Mouse (Mus musculus): ENCODE results near the gene Slc13a3.

Slc13a3 gene

DNA sequence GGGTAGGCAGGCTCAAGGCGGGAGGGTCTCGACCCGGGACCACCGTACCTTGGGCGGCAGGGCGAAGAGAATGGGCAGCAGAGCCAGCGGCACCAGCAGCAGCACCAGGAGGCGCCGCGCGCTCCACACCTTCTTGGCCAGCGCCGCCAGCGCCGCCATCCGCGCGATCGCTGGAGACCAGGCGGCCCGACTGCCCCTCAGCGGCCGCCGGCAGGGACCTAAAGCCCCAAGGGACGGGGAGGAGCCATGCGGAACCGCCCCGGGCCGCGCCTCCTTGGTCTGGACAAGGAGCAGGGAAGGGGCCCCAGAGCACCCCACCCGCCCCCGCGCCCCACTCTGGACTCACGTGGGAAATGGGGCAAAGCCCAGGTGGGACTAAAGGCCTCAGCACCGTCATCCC lies at the start of gene Slc13a3:
TSS of gene Slc13a3 (minus strand) at position 228 of the 400 bp plus-strand sequence.
- ChIA-PET POLR2A (interaction anchor here in 2 of 4 experiments (0.6 to 0.7 kb wide), 3 partner anchors 21 to 352 kb away, joined by 4 to 6 read pairs (median 5); no protein-coding TSS in a partner anchor), CTCF (interaction anchor here in 2 of 4 experiments (1.4 to 1.7 kb wide), 1 partner anchor 14 kb away, joined by 4 to 5 read pairs; no protein-coding TSS in a partner anchor)

DNA sequence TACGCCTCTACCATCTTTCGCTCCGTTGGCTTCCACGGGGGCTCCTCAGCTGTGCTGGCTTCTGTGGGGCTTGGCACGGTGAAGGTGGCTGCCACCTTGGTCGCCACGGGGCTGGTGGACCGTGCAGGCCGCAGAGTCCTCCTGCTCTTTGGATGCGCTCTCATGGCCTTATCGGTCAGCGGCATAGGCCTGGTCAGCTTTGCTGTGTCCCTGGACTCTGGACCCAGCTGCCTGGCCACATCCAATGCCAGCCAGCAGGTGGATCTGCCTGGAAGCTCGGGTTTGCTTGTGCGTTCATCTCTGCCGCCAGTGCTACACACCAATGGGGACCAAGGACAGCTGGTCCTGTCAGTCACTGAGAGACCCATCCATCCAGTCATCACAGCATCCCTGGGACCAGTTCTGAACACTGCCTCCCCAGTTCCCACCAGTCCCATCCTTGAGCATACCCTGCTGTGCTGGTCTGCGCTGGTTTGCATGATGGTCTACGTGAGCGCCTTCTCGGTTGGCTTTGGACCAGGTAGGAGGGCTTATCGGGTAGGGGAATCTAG lies 42.2 kb upstream of the Slc13a3 start:
- CTCF ChIA-PET: no interaction called here

DNA sequence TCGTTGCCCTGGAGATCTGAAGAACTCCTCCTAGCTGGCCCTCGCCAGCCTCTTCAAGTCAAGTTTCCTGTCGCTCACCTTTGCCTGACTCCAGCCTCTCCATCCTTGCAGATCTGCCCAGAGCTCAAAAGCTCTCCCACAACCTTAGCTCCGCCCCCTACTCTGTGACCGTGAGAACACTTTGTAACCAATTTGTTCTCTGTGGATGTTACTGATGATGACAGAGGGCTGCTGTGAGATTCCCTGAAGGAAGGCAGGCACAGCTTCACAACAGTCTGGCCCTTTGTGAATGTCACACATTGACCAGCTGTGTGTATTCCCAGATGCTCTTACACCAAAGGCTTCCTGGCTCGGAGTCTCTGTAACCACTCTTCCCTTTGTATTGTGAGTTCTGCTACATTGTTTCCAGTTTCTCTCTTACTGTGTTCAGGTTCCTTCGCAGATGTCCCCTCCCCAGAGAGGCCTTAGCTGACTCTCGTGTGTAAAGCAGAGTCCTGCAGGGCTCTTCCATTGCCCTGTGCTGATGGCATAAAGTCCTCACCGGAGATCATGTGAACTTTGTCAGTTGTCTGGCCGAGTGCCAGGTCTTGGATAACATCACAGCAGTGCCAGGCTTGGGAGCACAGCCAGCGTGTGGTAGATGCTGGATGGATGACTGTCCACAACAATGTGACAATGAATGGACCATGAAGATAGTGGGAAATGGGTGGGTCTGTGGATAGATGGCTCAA lies 40.0 kb upstream of the Slc13a3 start:
- POLR2A ChIA-PET: no interaction called here

More for the DNA sequence above, 42.2 kb upstream of the Slc13a3 start:
- POLR2A ChIA-PET: no interaction called here

DNA sequence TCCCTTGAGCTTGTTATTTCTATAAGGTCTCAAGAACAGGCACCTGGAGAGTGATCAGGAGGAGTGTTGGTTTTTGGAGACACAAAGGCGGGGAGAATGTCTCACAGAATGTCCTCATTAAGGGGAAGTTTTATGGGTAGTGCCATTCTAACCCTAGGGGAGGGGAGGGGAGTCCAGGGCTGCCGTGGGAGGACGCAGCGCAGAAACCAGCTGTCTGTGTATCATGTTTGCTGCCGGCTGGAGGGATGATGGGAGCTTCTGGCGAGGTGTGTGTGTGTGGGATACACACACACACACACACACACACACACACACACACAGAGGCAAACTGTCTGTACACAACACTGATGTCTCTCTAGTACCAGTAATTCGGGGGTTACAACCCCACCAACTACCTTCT lies 39.4 kb upstream of the Slc13a3 start:
- ChIA-PET POLR2A (interaction anchor here in 1 of 4 experiments (0.6 kb wide), 1 partner anchor 175 kb away, joined by 3 read pairs; no protein-coding TSS in a partner anchor), CTCF (interaction anchor here in 2 of 4 experiments (0.7 to 1.0 kb wide), 2 partner anchors 17 to 274 kb away, joined by 3 to 4 read pairs; no protein-coding TSS in a partner anchor)

More for the DNA sequence above, 40.0 kb upstream of the Slc13a3 start:
- CTCF ChIA-PET: interaction anchor here in 2 of 4 experiments (0.6 to 1.0 kb wide), 3 partner anchors 16 to 274 kb away, joined by 3 to 4 read pairs (median 3); no protein-coding TSS in a partner anchor

DNA sequence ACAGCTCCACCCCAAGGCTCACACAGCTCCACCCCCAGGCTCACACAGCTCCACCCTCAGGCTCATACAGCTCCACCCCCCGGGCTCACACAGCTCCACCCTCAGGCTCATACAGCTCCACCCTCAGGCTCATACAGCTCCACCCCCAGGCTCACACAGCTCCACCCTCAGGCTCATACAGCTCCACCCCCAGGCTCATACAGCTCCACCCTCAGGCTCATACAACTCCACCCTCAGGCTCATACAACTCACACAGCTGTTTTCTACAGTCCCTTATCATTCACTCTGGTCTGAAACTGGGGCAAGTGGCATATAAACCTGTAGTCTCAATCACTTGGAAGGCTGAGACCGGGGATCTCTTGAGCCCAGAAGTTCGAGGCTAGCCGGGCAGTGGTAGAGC lies 38.5 kb upstream of the Slc13a3 start:
- CTCF ChIA-PET: interaction anchor here in 1 of 4 experiments (0.8 to 1.2 kb wide), 5 partner anchors 10 to 275 kb away, joined by 3 to 4 read pairs (median 3); no protein-coding TSS in a partner anchor
- POLR2A ChIA-PET: interaction anchor here in 2 of 4 experiments (0.7 to 1.1 kb wide), 4 partner anchors 297 to 1202 kb away, joined by 3 to 5 read pairs (median 4); partner anchors contain the start of gene Prex1 (in 1 of the 2)

DNA sequence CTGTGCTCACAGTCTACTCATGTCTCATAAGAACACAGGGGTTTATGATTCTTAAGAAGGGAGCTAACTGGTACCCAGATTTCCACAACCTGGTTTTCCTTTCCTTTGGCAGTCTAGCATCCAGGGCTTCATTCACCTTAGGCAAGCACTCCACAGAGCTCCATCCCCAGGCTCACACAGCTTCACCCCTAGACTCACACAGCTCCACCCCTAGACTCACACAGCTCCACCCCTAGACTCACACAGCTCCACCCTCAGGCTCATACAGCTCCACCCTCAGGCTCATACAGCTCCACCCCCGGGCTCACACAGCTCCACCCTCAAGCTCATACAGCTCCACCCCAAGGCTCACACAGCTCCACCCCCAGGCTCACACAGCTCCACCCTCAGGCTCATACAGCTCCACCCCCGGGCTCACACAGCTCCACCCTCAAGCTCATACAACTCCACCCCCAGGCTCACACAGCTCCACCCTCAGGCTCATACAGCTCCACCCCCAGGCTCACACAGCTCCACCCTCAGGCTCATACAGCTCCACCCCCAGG lies 38.0 kb upstream of the Slc13a3 start:
- ChIA-PET CTCF (interaction anchor here in 1 of 4 experiments (0.7 to 1.2 kb wide), 6 partner anchors 10 to 275 kb away, joined by 3 to 4 read pairs (median 3); no protein-coding TSS in a partner anchor), POLR2A (interaction anchor here in 2 of 4 experiments (0.7 to 1.1 kb wide), 4 partner anchors 298 to 1203 kb away, joined by 3 to 5 read pairs (median 4); partner anchors contain the start of gene Prex1 (in 1 of the 2))

DNA sequence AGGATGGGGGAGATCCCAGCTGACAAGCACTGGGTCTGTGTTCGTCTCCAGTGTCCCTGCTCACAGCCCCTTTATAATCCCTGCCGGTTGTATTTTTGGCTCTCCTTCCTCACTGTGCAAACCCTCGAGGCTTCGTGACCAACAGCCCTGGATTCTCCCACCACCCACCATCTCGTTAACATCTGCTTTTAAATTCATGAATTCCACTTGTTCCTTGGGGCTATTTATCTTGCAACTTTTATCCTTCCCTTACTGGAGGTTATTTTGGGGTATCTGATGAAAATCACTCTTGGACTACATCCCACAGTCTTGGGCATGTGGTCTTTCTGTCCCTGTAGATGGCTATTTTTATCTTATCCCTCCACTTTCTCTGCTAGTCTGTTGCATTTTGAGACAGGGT lies 37.4 kb upstream of the Slc13a3 start:
- CTCF ChIA-PET: interaction anchor here in 1 of 4 experiments (0.7 to 1.2 kb wide), 3 partner anchors 11 to 219 kb away, joined by 3 to 4 read pairs (median 3); no protein-coding TSS in a partner anchor
- POLR2A ChIA-PET: interaction anchor here in 1 of 4 experiments (1.1 kb wide), 1 partner anchor 300 kb away, joined by 5 read pairs; no protein-coding TSS in a partner anchor

DNA sequence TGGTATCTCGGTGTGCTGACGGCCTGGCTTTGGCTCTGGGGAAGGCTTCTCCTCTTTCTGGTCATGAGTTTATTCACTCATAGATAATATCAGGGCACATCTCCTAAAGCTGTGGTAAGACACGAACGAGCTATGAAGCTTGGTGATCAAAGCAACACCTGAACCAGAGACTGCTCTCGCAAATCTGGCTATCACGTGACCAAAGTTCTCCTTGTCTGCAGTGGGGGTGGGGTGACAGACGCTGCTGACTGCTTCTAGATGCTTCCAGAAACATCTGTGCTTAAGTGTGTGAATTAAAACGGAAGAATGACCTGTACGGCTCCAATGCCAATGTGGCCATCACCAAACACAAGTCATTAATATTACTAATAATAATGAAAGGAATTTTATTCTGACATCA lies 36.7 kb upstream of the Slc13a3 start:
- ChIA-PET POLR2A (no interaction called here), CTCF (no interaction called here)

DNA sequence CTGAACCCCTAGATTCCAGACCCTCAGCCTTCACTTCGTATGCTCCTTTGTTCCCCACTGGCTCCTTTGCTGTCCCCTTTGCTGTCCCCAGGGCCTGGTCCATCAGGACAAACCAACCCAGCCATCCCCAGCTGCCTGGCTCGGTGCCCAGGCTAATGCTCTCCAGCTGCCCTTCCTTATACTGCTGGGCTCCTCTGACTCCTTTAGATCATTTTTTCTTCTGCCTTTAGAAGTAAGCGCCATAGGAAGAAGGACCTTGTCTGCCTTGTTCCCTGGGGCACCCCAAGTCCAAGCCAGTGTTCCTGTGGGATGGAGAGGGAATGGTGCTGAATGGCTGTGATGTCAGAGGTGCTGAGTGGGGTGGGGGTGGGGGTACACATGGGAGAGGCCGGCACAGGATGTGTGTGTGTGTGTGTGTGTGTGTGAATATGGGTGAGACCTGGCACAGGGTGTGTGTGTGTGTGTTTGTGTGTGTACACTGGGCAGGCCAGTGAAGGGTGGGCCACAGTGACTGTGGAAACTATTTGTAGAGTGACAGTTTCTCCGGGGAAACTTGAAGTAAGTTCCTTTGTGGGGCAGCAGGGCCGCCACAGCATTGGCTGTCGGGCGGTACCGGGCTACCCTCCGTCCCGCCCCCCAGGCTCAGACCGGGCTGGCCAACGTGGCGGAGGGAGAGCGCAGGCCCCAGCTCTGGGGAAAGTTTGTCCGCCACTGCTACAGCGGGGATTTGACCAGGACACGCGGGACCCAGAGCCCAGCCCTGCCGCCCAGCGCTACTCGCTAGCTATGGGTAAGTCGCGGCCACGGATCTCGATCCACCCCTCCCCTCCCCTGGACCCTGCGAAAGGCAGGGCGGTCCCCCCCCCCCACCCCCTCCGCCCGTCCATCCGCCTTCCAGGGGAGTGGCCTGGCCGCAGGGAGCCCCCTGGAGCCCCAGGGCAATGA lies 30.5 kb upstream of the Slc13a3 start, which contains the start of gene Slc2a10:
TSS of gene Slc2a10 (plus strand) at position 529 of the 945 bp plus-strand sequence.
- ChIA-PET CTCF (interaction anchor here in 1 of 4 experiments (0.6 to 1.1 kb wide), 2 partner anchors 26 to 90 kb away, joined by 3 to 4 read pairs; no protein-coding TSS in a partner anchor), POLR2A (interaction anchor here in 1 of 4 experiments (0.8 kb wide), 1 partner anchor 276 kb away, joined by 3 read pairs; no protein-coding TSS in a partner anchor)

DNA sequence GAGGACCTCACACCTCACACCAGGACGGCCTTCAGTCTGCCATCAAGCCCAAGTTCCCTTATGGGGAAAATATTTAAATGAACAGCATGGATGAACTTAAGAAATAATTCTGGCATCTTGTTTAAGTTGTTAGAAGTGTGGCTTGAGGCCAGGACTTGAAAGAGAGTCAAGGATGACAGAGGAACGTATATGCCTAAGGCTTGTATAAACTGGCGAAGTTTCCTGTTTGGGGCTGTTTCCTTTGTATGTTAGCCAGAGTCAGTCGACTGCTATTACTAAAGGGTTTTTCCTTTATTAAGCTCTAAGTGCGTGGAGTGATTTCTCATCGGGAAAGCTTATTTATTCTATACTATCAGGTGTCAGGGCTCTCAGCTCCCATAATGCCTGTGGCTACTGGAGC lies 25.8 kb upstream of the Slc13a3 start:
- CTCF ChIA-PET: no interaction called here
- POLR2A ChIA-PET: no interaction called here

DNA sequence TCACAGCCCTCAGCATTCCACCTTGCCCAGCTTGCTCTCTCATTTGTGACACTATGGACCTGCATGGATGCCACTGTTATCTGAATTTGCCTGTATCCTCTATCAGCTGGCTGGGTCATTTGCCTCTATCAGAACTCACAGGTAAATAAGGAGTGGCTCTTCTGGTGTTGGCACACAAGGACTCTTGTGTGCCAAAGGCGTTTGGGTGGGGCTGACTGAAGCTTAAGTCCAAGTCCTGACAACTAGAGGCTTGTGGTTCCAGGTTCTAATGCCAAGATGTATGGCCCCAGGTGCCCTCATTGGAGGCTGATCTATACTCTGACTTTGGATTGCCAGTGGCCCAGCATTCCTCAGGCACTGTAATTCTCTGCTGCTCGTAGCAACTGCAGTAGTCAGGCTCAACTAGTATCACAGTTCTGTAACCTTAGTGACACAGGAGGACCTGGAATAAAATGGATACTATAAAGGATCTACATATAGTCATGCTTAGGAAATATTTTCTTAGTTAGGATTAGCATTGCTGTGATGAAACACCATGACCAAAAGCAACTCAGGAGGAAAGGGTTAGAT lies 24.8 kb upstream of the Slc13a3 start:
- CTCF ChIA-PET: interaction anchor here in 1 of 4 experiments (1.0 kb wide), 1 partner anchor 11 kb away, joined by 5 read pairs; no protein-coding TSS in a partner anchor
- POLR2A ChIA-PET: interaction anchor here in 1 of 4 experiments (1.0 kb wide), 1 partner anchor 283 kb away, joined by 3 read pairs; no protein-coding TSS in a partner anchor

DNA sequence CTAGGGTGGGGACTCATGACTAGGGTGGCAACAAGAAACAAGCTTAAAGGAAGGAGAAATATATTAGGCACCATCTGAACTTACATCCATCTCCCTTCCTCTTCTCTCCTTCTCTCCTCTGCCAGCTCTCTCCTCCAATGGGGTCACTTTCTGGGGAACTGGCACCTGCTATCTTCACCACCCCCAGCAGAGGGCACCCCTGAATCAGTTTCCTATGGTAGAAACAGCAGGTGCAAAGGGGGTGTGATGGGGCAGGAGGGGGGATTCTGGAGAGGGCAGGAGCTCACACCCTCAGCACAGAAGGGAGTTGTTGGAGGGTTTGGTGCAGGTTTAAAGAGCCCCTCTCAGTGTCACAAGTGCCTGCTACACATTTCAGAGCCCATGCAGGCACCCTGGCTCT lies 23.2 kb upstream of the Slc13a3 start:
- ChIA-PET CTCF (interaction anchor here (0.5 to 1.7 kb wide), 19 partner anchors 9 to 1033 kb away, joined by 3 to 6 read pairs (median 4); no protein-coding TSS in a partner anchor), POLR2A (interaction anchor here in 1 of 4 experiments (0.6 kb wide), 1 partner anchor 169 kb away, joined by 3 read pairs; no protein-coding TSS in a partner anchor)

DNA sequence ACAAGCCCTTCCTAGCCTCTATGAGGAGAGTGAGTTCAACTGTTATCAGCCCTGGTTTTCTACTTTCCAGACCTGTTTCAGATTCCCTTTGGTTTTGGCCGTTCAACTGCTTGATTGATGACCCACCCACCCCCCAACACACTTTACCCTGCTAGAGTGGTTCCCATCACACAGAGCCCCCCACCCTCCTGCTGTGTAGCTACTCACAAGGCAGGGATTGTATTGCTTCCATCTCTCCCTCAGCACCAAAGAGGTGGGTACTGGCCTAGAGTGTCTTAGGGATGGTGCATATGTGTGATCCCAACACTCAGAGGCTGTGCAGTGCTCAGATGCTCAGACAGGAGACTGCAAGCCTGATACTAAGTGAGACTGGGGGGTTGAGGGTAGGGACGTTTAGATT lies 21.5 kb upstream of the Slc13a3 start:
- POLR2A ChIA-PET: interaction anchor here in 3 of 4 experiments (0.6 to 1.2 kb wide), 4 partner anchors 11 to 363 kb away, joined by 3 to 4 read pairs (median 3); no protein-coding TSS in a partner anchor
- CTCF ChIA-PET: no interaction called here

DNA sequence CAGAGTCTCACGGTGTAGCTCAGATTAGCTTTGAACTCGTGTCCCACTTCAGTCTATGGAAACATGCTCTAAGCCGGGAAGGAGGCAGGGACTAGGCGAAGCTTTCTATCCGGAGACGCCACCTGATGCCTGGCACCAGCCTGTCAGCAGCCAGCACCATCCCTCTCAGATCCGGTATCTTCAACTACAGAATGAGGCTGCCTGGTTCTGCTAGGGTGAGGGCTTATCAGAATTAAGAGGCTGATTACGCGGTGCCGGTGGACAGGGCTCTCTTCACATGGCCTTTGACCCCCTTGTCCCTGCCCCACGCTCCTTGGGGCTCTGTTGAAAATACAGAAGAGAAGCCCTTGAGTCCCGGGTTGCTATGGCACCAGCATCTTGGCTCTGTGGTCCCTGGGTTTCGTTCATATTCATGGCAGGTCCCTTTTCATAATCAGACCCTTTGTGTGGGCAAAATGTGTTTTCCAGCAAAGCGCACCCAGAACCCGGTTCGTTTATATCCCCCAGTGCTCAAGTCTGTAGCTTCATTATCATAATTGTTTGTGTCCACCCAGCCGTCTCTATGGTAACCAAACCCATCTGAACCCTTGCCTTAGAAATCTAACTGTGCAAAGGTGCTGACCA lies 20.7 kb upstream of the Slc13a3 start:
- ChIA-PET CTCF (interaction anchor here in 1 of 4 experiments (0.6 to 0.7 kb wide), 3 partner anchors 35 to 167 kb away, joined by 3 read pairs; no protein-coding TSS in a partner anchor), POLR2A (interaction anchor here in 3 of 4 experiments (0.6 to 1.2 kb wide), 11 partner anchors 12 to 840 kb away, joined by 3 to 4 read pairs (median 3); partner anchors contain the start of genes Acot8 (in 1 of the 3) and Zswim3 (in 1 of the 3))

DNA sequence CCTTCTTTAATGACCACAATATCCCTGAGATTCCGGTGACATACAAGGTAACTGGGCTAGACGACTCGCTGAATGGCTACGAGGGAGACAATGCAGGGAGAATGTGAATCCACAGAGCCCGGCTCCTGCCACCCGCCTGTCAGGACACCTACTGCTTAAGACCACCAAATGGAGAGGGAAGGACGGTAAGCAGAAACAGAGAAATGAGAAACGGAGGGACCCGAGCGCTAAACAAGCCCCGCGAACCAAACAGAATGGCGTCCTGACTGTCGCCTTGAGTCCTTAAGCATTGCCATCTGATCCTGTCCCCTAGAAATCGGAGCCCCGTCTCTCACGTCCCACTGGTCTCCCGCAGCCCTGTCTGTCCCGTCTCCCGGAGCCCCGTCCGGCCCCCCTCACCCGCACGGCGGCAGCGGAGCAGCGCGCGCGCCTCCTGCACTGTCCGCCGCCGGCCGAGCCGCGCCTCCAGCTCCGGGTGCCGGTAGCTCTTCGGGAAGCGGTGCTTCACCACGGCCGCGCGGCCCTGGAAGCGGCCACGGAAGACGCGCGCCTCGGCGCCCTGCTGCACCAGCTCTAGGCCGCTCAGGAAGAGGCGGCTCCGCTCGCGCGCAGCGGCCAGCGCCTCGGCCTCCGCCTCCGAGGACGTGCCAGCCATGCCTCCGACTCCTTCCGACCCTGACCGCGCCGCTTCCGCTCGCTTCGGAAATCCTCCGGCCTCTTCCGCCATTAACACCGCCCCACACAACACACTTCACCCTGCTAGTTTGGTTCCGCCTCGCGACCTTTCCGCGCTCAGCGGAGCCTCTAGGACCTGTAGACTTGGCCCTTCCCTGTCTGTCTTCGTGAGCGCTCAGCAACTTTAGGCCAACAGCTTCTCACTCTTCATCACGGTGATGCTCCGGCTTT lies 19.9 kb upstream of the Slc13a3 start, which contains the start of gene Trp53rka:
TSS of gene Trp53rka (minus strand) at position 677 of the 906 bp plus-strand sequence.
- CTCF ChIA-PET: interaction anchor here in 1 of 4 experiments (0.6 to 0.7 kb wide), 3 partner anchors 36 to 166 kb away, joined by 3 read pairs; no protein-coding TSS in a partner anchor

More for the DNA sequence above, 19.9 kb upstream of the Slc13a3 start, which contains the start of gene Trp53rka:
- POLR2A ChIA-PET: interaction anchor here in 3 of 4 experiments (0.6 to 1.2 kb wide), 10 partner anchors 11 to 841 kb away, joined by 3 to 4 read pairs (median 3); partner anchors contain the start of genes Acot8 (in 1 of the 3) and Zswim3 (in 1 of the 3)

All from embryonic stem cell, embryonic (primary cell).